Mouse (Mus musculus) heart, postnatal 0 days (tissue): ENCODE data around the gene Zfp422.

Experiments used
- CTCF ChIP-seq: IDR thresholded peaks from 2 replicates; pipeline ENCODE4 v1.5.1; 2016; ENCODE audit warnings: antibody characterized with exemption, control low read depth, low read depth
- EP300 ChIP-seq: IDR thresholded peaks from 2 replicates; pipeline ENCODE4 v1.6.1; 2016; ENCODE audit warnings: antibody characterized with exemption, low read depth

DNA sequence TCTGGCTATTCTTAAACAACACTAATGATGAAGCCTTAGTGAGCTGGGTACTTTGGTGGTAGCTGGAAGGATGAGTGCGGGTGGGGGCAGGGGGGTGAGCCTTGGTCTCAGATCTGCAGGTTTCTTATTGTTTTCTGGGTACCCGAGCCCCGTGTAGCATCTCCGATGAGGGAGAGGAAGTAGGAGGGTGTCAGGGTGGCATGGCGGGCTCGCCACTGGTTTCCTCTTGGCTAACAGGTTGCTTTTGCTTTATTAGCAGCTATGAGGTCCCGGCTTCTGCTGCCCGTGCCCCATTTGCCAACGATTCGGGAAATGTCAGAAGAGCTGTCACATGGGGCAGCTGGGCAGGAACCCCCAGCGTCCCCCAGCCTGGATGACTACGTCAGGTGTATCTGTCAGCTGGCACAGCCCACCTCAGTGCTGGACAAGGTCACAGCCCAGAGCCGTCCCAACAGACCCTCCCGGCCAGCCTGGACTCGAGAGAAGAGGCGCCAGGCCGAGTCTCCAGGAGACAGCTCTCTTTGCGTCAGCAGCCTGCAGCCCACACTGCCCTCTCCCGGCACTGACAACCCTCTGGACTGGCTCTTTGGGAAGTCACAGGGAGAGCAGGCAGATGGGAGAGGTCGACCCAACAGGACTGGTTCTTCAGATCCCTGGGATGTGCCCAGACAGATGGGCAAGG lies 22.8 kb upstream of the Zfp422 start:
- peak; percentile 84 for TF ChIP-seq CTCF
- TF ChIP-seq EP300 = 0 out of 2 replicates have a peak, but pooled peaks have one; percentile 32
